Mouse (Mus musculus) macrophage (primary cell): Measurements from ENCODE around the gene Wdr41. TPM values are rescaled to one million over a fixed set of nuclear protein-coding genes. Genes with fewer than 3 reads are reported as not detected.

Experiments used
- H3K27ac ChIP-seq: fragments of 350-480 bp; formaldehyde crosslinking; 2 replicates; pipeline ENCODE4 v1.9.0; 2021
- H3K36me3 ChIP-seq: fragments of 350-480 bp; formaldehyde crosslinking; 2 replicates; pipeline ENCODE4 v1.9.0; 2021; ENCODE audit errors: inconsistent target
- H3K4me3 ChIP-seq: fragments of 350-480 bp; formaldehyde crosslinking; 2 replicates; pipeline ENCODE4 v1.9.0; 2021; ENCODE audit errors: inconsistent target
- H3K79me2 ChIP-seq: fragments of 350-480 bp; formaldehyde crosslinking; 2 replicates; pipeline ENCODE4 v1.9.0; 2021; ENCODE audit errors: inconsistent target
- WGBS: methylation state at CpG from one replicate; pipeline ENCODE4 v1.1.7; 2026; ENCODE audit warnings: inconsistent platforms; ENCODE audit not compliant: missing documents; 5-methylcytosine and 5-hydroxymethylcytosine counted together
- polyA plus RNA-seq: library from polyadenylated mRNA; stranded (reverse); fragments of 250-400 nt; gene quantifications from 3 replicates; pipeline ENCODE4 v1.2.4, GENCODE M21; 2018; ENCODE audit warnings: inconsistent platforms

The Wdr41 gene
- polyA plus RNA-seq, 1 experiment from 2014 or later = 69.6 TPM

DNA sequence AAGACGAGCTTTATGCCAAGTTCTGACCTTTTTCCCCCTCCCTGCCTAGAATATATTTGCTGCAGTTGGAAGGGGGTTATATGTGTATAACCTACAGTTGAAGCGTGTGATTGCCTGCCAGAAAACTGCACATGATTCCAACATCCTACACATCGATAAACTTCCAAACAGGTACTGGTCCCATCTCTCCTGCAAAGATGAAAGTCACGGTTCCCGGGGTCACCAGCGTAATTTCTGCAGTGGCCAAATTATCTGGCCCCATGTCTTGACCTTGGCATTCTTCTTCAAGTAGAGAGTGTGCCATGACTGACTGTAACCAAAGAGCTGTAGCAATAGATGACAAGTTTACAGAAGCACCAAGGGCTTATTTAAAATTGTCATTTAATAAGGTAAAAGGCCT, 41.1 kb downstream of the Wdr41 start:
- H3K4me3 ChIP-seq = no peak overlapping the region
- no peaks in the 10 kb centered on the region for H3K79me2 ChIP-seq
- peaks cover 54% of the 10 kb centered on the region for H3K36me3 ChIP-seq
- WGBS = 100% methylated on average over 6 of the region's 6 CpGs
- no peak overlapping the region for H3K27ac ChIP-seq

DNA sequence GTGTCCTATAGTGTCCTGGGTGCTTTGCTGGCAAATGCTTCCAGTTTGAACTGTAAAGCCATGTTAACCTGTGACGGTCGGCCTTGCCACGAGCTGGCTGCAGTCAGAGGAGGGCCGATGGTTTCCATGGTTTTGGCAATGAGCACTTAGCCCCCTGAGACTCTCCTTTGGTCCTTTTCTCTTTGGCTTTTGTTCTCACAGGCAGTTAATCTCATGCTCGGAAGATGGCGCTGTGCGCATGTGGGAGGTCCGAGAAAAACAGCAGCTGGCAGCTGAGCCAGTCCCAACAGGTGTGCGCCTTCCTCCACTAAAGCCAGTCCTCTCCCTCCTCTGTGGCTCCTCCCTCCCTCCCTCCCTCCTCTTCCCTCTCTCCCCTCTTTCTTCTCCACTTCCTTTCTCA, 41.8 kb downstream of the Wdr41 start:
- Histone ChIP-seq H3K27ac (no peak overlapping the region), H3K36me3 (peaks cover 61% of the 10 kb centered on the region), H3K4me3 (no peak overlapping the region), H3K79me2 (no peaks in the 10 kb centered on the region)
- 49% methylated on average over 8 of the region's 9 CpGs for WGBS

DNA sequence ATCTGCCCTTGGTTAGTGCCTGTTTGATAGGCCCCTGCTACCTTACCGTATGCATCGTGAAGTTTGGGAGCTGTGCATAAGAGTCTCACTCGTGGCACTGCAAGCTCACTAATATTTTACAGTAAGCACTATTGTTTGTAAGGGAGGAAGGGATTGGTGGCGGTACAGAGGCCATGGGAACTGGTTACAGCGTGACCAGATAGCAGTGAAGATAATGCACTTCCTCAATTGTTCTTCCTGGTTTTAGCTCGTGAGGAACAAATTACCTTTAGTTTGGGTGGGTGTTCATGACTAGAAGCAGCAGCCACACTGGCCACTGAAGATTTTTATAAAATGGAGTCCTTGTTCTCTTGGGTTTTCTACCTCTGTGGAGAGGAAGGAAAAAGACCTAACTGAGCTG, 43.2 kb downstream of the Wdr41 start:
- Histone ChIP-seq H3K36me3 (peaks cover 72% of the 10 kb centered on the region), H3K27ac (no peak overlapping the region), H3K4me3 (no peak overlapping the region), H3K79me2 (no peaks in the 10 kb centered on the region)
- 39% methylated on average over 6 of the region's 6 CpGs for WGBS

DNA sequence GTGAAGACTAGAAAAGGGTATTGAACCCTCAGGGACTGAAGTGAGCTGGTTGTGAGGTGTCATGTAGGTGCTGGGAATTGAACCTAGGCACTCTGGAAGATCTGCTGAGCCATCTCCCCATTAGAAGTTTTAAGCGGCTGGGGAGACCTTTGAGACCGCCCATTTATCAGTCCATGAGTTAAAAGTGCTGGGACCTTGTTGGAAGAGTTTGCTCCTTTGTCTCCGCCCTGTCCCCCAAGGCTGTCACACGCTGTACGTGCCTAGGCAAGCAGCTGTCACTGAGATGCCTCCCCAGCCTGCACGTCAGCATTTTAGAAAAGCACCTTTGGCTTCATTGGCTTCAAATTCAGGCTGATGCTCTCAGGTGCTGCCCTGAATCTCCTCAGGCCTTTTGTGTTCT, 44.1 kb downstream of the Wdr41 start:
- peaks cover 74% of the 10 kb centered on the region for H3K36me3 ChIP-seq
- H3K27ac ChIP-seq = no peak overlapping the region
- no peaks in the 10 kb centered on the region for H3K79me2 ChIP-seq
- H3K4me3 ChIP-seq = no peak overlapping the region
- WGBS = 97% methylated on average over 6 of the region's 6 CpGs

DNA sequence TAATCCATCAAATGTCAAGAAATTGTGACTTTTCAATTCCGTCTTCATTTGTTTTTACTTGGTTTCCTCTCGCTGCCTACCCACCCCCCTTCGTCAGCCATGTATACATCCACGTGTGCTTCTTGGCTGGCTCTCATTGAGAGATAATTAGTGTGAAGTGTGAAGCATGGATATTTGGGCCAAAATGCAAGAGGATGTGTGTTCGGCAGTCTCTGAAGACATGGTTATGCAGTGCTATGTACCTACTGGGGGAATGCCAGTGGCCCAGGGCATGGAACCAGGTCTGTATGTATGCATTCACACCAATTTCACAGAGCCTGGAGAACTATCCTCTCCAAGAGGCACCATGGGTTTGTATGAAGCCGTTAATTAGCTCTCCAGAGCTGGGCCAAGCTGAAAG, 54.7 kb downstream of the Wdr41 start:
- 88% methylated on average over 6 of the region's 6 CpGs for WGBS
- no peak overlapping the region for H3K4me3 ChIP-seq
- no peaks in the 10 kb centered on the region for H3K79me2 ChIP-seq
- H3K36me3 ChIP-seq = peaks cover 48% of the 10 kb centered on the region
- no peak overlapping the region for H3K27ac ChIP-seq

DNA sequence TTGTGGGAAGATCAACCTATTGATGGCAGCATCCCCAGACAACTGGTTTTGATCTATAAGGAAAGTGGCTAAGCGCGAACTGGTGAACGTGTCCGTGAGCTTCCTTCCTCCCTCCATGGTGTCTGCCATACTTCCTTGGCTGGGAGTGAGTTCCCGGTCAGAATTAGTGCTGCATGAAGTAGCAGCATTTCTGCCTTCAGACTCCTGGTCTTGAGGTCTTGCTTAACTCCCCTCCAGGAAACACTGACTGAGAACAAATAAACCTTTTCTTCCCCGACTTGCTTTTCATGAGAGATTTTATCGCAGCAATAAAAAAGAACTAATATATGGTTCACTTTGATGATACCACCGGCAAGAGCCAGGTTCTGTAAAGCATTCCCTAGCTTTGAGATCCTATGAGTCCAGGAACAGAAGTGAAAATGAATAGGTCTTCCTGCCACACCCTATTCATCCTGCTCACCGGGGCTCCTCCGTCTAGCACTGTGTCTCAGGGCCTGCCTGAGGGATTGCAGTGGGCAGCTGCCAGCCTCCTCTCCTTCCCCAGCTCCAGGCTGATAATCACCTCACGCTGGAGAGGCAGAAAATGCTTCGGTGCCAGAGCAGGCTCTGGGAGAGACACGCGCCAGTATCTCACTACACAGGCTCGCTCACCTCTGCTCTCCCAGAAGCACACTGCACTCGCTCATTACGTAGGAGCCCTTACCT, 56.1 kb downstream of the Wdr41 start:
- Histone ChIP-seq H3K27ac (peak overlapping the region; percentile 42), H3K79me2 (no peaks in the 10 kb centered on the region), H3K36me3 (peaks cover 33% of the 10 kb centered on the region), H3K4me3 (no peak overlapping the region)
- 86% methylated on average over 17 of the region's 17 CpGs for WGBS

DNA sequence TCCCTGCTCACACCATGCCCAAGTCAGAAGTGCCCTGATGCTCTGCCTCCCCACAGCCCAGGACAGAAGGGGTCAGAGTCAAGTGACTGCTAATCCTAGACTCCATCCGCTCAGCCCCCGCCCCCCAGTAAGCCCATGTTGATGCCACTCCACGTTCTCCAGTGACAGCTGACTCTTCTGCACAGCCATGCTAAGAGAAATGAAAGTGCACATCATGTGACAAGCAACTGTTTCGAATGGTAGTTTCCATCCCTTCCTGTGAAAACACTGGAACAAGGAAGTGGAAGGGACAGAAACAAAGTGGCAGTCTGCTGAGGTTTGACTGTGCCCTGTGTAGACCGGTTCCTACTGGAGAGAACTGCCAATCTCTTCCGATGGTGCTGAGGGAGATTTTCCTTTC, 56.8 kb downstream of the Wdr41 start:
- 52% methylated on average over 6 of the region's 6 CpGs for WGBS
- Histone ChIP-seq H3K4me3 (no peak overlapping the region), H3K27ac (peak overlapping the region; percentile 42), H3K79me2 (no peaks in the 10 kb centered on the region), H3K36me3 (peaks cover 26% of the 10 kb centered on the region)

- Histone ChIP-seq H3K27ac (peak overlapping the region; percentile 42), H3K36me3 (peaks cover 15% of the 10 kb centered on the region), H3K4me3 (peak overlapping the region; percentile 7; the same call in 1 of the 2 replicates), H3K79me2 (no peaks in the 10 kb centered on the region)
- 20% methylated on average over 9 of the region's 9 CpGs for WGBS
Observed at GRCm38 (mm10) chr13:95034094-95034493, 58.0 kb downstream of the Wdr41 start.

DNA sequence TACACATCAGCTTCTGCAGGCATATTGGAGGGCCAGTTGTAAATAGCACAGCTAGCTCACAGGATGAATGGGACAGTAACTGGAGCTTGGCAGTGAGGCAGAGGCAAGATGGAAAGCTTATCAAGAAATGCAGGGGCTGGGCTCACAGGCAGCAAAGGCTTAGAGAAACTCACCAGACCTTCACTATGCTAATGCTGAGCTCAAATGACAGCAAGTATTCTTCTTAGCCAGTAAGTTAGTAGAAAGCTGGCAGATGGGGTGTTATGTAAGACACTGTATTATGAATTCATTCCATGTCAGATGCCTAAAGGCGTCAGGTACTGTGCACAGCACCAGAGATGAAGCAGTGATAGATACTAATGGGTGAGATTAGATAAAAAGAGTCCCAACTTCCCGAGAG, 58.6 kb downstream of the Wdr41 start:
- H3K79me2 ChIP-seq = no peaks in the 10 kb centered on the region
- peaks cover 12% of the 10 kb centered on the region; the same call in 1 of the 2 replicates for H3K36me3 ChIP-seq
- no peak overlapping the region for H3K27ac ChIP-seq
- H3K4me3 ChIP-seq = no peak overlapping the region
- WGBS = 93% methylated on average over 2 of the region's 2 CpGs

DNA sequence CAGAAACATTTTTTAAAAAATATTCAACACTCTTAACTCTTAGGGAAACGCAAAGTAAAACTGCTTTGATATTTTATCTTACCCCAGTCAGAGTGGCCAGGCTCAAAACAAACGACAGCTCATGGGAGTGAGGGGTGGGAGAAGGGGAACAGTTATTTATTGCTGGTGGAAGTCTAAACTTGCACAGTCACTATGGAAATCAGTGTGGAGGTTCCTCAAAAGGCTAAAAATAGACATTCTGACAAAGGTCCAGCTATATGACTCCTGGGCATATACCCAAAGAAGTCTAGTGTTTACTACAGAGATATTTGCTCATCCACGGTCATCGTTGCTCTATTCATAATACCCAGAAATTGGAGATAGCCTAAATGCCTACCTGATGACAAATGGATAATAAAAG, 62.1 kb downstream of the Wdr41 start:
- 7% methylated on average over 4 of the region's 4 CpGs for WGBS
- H3K36me3 ChIP-seq = no peaks in the 10 kb centered on the region
- no peaks in the 10 kb centered on the region for H3K79me2 ChIP-seq
- H3K27ac ChIP-seq = no peak overlapping the region
- H3K4me3 ChIP-seq = no peak overlapping the region

GRCm38 (mm10) chr13:95040140-95040738, 64.1 kb downstream of the Wdr41 start:
- Histone ChIP-seq H3K36me3 (no peaks in the 10 kb centered on the region), H3K27ac (no peak overlapping the region), H3K79me2 (no peaks in the 10 kb centered on the region), H3K4me3 (no peak overlapping the region)
- WGBS = 86% methylated on average over 9 of the region's 9 CpGs

DNA sequence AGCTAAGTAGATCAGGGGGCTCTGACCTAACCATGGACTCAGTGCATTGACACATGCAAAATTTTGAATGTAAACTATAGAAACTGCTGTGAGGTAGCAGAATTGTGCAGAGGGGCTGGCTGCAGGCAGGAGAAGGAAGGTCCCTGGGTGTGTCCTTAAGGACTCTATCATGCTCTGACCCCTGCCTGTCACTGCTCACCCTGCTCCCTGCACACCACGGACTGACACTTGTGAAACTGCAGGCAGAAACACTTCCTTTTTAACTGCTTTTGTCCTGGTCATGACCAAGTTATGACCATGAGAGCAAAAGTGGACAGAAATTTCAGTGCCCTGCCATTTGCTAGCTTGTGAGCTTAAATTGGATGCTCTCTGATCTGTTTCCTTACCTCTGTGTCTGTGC, 68.0 kb downstream of the Wdr41 start:
- Histone ChIP-seq H3K36me3 (no peaks in the 10 kb centered on the region), H3K79me2 (no peaks in the 10 kb centered on the region), H3K4me3 (no peak overlapping the region), H3K27ac (no peak overlapping the region)
- WGBS = 0% methylated on average over 1 of the region's 1 CpGs

DNA sequence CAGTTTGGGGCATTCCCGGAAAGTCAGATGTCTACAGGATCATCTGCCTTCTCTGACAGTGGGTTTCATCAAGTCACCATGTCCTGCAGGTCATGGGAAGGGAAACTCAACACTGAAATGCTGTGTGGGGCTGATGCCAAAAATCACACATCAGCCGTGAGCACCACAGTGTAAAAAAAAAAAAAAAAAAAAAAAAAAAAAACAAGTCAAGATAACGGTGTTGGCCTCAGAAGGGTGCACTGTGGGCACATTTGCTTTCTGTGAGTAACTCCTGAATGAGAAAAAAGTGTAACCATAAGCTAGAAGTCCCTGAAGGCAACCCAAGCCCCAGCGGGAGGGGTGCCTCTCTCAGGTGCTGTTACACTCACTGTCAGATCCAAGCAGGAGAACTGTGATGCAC, 74.3 kb downstream of the Wdr41 start:
- Histone ChIP-seq H3K36me3 (no peaks in the 10 kb centered on the region), H3K27ac (no peak overlapping the region), H3K79me2 (no peaks in the 10 kb centered on the region), H3K4me3 (no peak overlapping the region)
- 86% methylated on average over 3 of the region's 4 CpGs for WGBS

DNA sequence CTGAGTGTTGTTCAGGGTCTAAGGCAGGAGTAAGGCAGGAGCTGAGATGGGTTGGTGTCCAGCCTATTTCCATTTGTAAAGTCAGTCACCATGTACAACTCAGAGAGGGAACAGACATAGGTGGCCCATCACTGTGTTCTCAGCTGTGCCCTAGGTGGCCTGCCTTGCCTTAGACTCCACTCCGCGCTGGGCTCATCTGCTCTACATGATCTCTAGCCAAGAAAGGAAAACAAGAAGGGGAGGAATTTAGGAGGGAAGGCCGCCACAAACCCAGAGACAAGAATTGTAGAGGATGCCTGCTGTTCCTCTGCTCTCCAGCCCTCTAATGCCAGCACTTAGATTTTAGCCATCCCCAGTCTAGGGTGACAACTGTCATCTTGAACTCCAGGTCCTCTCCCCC, 76.3 kb downstream of the Wdr41 start:
- no peaks in the 10 kb centered on the region for H3K36me3 ChIP-seq
- no peak overlapping the region for H3K27ac ChIP-seq
- no peak overlapping the region for H3K4me3 ChIP-seq
- WGBS = 96% methylated on average over 3 of the region's 3 CpGs
- H3K79me2 ChIP-seq = no peaks in the 10 kb centered on the region

GRCm38 (mm10) chr13:95055742-95056388, 79.7 kb downstream of the Wdr41 start:
- Histone ChIP-seq H3K27ac (no peak overlapping the region), H3K36me3 (no peaks in the 10 kb centered on the region), H3K79me2 (no peaks in the 10 kb centered on the region), H3K4me3 (no peak overlapping the region)
- 90% methylated on average over 1 of the region's 1 CpGs for WGBS
